Mouse (Mus musculus): ENCODE data around the gene Pitpnm3. TPM values are rescaled to one million over a fixed set of nuclear protein-coding genes. Genes with fewer than 3 reads are reported as not detected.
A peak's percentile ranks its signal among the peaks of the same experiment; 100 is the strongest.

Gene Pitpnm3
- polyA plus RNA-seq, 1 experiment from 2014 or later = 0.18 TPM

DNA sequence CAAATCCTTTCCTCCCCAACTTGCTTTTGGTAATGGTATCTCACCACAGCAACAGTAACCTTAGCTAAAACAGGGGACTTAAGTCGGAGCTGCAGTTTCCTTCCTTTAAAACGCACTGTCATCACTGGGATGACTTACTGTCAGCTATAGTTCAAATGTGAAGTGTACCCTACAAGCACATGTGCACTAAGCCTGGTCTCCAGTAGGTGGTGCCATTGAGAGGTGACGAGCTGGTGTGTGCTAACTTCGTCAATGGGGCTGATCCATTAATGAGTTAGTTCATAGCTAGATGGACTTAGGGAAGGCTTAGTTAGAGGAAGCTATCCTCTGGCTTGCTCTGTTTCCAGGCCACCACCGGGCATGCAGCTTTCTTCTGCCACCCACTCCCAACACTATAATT, 82.9 kb downstream of the Pitpnm3 start:
- H3K4me2 ChIP-seq (ENCODE audit: low read depth, low read length) = no peak overlapping the region
- peaks cover 8% of the 10 kb centered on the region for H3K27me3 ChIP-seq (ENCODE audit: control insufficient read depth, insufficient read depth, low read length)
- H3K27ac ChIP-seq (ENCODE audit: low read length) = no peak overlapping the region
- H3K4me1 ChIP-seq (ENCODE audit: control insufficient read depth, insufficient read depth, low read length) = peaks cover 7% of the 10 kb centered on the region; the same call in 1 of the 2 replicates
- H3K9ac ChIP-seq (ENCODE audit: low read length) = no peak overlapping the region
- no peak for ATAC-seq (replicated peaks; ENCODE audit: extremely low read depth, insufficient read depth, low FRiP score)
- 14% methylated on average over 5 of the region's 5 CpGs for WGBS
- H3K36me3 ChIP-seq (ENCODE audit: control insufficient read depth, insufficient read depth) = no peaks in the 10 kb centered on the region
- no peaks in the 10 kb centered on the region for H3K9me3 ChIP-seq (replicated peaks; ENCODE audit: control insufficient read depth, low read length)
- H3K4me3 ChIP-seq (ENCODE audit: low read length) = no peak overlapping the region

DNA sequence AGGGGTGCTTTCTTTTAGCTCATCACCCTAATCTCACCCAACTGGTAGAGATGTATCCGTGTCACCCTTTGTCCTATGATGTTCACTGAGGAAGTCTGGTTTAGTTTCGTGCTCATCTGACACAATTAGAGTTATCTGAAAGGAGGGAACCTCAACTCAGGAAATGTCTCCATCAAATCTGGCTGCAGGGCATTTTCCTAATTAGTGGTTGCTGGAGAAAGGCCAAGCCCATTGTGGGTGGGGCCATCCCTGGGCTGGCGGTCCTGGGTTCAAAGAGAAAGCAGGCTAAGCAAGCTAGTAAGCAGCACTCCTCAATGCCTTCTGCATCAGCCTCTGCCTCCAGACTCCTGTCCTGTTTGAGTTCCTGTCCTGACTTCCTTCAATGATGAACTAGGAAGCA, 83.4 kb downstream of the Pitpnm3 start:
- Histone ChIP-seq H3K27me3 (ENCODE audit: control insufficient read depth, insufficient read depth, low read length) (peaks cover 8% of the 10 kb centered on the region), H3K4me2 (ENCODE audit: low read depth, low read length) (no peak overlapping the region), H3K4me3 (ENCODE audit: low read length) (no peak overlapping the region), H3K4me1 (ENCODE audit: control insufficient read depth, insufficient read depth, low read length) (peaks cover 7% of the 10 kb centered on the region; the same call in 1 of the 2 replicates), H3K9ac (ENCODE audit: low read length) (no peak overlapping the region), H3K9me3 (replicated peaks; ENCODE audit: control insufficient read depth, low read length) (no peaks in the 10 kb centered on the region), H3K27ac (ENCODE audit: low read length) (no peak overlapping the region), H3K36me3 (ENCODE audit: control insufficient read depth, insufficient read depth) (no peaks in the 10 kb centered on the region)
- WGBS = 60% methylated on average over 3 of the region's 3 CpGs
- no peak for ATAC-seq (replicated peaks; ENCODE audit: extremely low read depth, insufficient read depth, low FRiP score)

DNA sequence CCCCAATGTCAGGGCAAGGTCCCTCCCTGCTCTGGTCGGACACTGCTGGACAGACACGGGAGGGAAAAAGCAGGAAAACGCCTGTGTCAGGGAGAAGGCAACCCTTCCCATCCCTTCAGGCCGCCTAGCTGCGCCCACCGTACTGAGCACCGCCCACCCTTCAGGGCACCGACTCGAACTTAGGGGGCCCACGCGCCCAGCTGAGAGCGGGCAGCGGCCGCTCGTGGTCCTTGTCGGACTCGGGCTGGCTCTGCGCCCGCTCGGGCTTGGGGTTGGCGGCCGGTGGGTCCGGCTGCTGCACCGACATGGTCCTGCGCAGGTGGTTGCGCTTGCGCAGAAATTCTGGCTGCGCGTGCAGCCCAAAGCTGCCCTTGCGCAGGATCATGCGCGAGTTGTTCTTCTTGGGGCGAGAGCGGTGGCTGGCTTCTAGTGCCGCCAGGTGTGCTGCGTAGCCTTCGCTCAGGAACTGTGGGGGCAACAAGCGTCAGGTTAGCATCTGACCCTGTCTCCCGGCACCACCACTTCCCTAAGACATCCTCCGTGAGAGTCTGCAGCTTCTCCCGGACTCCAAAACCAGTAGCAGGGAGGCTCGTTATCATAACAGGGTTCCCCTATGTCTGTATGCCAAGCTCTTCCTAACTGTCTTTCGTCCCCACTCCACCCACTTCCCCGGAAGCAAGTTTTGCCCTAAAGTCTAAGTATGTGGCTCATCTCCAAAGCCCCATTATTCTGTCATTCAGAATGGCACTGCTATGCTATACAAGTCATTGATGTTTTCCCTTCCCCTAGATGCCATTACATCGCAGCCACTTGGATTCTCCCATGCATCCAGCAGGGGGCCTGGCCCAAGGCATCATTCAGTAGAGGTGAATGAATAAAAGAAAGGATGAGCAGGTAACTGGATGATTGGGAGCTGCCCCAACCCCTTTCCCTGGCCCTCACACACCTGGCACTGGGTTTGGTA, 84.4 kb downstream of the Pitpnm3 start:
- Histone ChIP-seq H3K36me3 (ENCODE audit: control insufficient read depth, insufficient read depth) (peaks cover 4% of the 10 kb centered on the region), H3K27ac (ENCODE audit: low read length) (no peak overlapping the region), H3K9ac (ENCODE audit: low read length) (peak overlapping the region; percentile 69), H3K9me3 (replicated peaks; ENCODE audit: control insufficient read depth, low read length) (no peaks in the 10 kb centered on the region), H3K4me1 (ENCODE audit: control insufficient read depth, insufficient read depth, low read length) (peaks cover 7% of the 10 kb centered on the region; the same call in 1 of the 2 replicates), H3K27me3 (ENCODE audit: control insufficient read depth, insufficient read depth, low read length) (peaks cover 8% of the 10 kb centered on the region), H3K4me3 (ENCODE audit: low read length) (peak overlapping the region; percentile 56), H3K4me2 (ENCODE audit: low read depth, low read length) (peak overlapping the region; percentile 89)
- ATAC-seq (replicated peaks; ENCODE audit: extremely low read depth, insufficient read depth, low FRiP score) = 0 out of 2 replicates have a peak, but pooled peaks have one; percentile 29
- 3% methylated on average over 45 of the region's 45 CpGs for WGBS

DNA sequence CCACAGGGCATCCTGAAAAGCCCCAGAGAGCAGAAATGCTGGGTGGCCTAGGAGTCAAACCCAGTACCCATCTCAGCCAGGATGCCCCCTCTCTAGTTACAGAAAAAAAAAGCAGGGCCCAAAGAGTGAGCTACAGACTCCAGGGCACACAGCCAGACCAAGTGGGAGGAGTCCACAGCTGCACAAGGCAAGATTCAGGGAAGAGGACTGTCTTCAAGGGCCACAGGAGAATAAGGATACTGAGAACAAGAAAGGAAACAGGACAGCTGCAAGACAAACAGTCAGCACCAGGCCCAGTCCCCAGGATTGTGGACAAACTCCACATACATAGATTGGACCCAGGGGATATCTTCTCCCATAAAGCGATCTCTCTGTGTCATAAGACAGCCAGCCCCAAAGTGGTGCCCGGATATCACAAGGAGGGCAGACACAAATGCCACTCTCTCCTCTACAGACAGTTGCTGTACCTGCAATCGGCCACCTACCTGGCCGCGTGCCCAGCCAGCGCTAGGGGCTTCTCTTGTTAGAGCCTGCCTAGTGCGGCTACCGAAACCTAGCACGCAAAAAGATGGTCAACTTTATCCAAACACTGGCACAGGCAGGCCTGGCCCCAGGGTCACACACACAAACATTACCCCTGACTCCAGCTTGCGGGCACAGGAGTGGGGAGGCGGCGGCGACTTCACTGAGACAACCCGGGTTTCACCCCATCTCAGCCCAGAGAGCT, 85.2 kb downstream of the Pitpnm3 start:
- peaks cover 7% of the 10 kb centered on the region for H3K36me3 ChIP-seq (ENCODE audit: control insufficient read depth, insufficient read depth)
- peaks cover 8% of the 10 kb centered on the region for H3K27me3 ChIP-seq (ENCODE audit: control insufficient read depth, insufficient read depth, low read length)

DNA sequence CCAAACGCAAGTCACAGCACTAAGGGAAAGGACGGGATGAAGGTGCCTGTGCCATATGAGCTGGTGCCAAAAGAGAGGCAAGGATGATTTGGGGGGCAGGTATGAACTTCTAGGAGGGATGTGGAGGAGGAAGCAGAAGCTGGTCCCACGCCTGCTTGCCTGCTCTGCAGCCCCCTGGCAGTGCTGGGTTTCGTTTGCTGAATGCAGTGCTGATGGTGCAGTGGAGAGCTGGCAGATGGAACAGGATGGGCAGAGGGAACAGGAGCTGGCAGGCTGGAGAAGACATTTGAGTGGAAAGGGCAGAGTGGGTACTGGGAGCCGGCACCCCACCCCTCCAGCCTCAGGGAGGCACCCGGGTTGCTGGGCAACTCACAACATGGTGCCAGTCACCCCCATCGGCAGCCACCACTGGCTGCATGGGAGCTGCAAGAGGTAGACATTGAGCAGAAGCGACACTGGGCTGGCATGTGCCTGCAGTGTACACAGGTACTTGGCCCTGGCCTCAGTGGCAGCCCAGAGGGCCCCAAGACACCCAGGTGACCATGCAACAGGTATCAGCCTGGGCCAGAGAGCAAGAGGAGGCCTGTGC, 86.3 kb downstream of the Pitpnm3 start:
- Histone ChIP-seq H3K4me3 (ENCODE audit: low read length) (no peak overlapping the region), H3K4me1 (ENCODE audit: control insufficient read depth, insufficient read depth, low read length) (peaks cover 9% of the 10 kb centered on the region), H3K36me3 (ENCODE audit: control insufficient read depth, insufficient read depth) (peaks cover 10% of the 10 kb centered on the region), H3K27ac (ENCODE audit: low read length) (no peak overlapping the region), H3K9me3 (replicated peaks; ENCODE audit: control insufficient read depth, low read length) (no peaks in the 10 kb centered on the region), H3K9ac (ENCODE audit: low read length) (no peak overlapping the region), H3K27me3 (ENCODE audit: control insufficient read depth, insufficient read depth, low read length) (peaks cover 8% of the 10 kb centered on the region), H3K4me2 (ENCODE audit: low read depth, low read length) (no peak overlapping the region)
- no peak for ATAC-seq (replicated peaks; ENCODE audit: extremely low read depth, insufficient read depth, low FRiP score)
- WGBS = 72% methylated on average over 8 of the region's 8 CpGs

More for the DNA sequence above, 85.2 kb downstream of the Pitpnm3 start:
- ATAC-seq (replicated peaks; ENCODE audit: extremely low read depth, insufficient read depth, low FRiP score) = no peak
- Histone ChIP-seq H3K4me1 (ENCODE audit: control insufficient read depth, insufficient read depth, low read length) (peaks cover 7% of the 10 kb centered on the region; the same call in 1 of the 2 replicates), H3K4me2 (ENCODE audit: low read depth, low read length) (peak overlapping the region; percentile 89), H3K9ac (ENCODE audit: low read length) (peak overlapping the region; percentile 69), H3K27ac (ENCODE audit: low read length) (no peak overlapping the region), H3K4me3 (ENCODE audit: low read length) (peak overlapping the region; percentile 56), H3K9me3 (replicated peaks; ENCODE audit: control insufficient read depth, low read length) (no peaks in the 10 kb centered on the region)
- WGBS = 27% methylated on average over 14 of the region's 14 CpGs

DNA sequence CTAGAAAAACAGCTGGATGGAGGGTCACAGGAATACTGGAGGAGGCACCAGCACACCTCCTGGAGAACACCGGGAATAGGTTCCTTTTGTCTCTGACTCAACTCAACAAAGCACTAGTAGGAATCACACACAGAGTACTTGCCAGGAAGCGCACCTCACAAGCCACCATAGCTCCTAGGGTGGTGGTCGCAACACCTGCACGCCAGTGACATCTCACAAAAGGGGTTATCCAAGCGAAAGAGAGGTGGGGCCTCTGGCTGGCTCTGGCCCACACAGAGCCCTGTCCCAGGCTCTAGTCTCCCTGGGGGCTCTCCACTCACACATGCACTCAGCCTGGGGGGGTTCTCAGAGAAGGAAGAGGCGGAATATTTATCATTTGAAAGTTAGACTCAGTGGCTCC, 86.8 kb downstream of the Pitpnm3 start:
- WGBS = 75% methylated on average over 6 of the region's 6 CpGs
- Histone ChIP-seq H3K4me2 (ENCODE audit: low read depth, low read length) (no peak overlapping the region), H3K27ac (ENCODE audit: low read length) (no peak overlapping the region), H3K9ac (ENCODE audit: low read length) (no peak overlapping the region), H3K27me3 (ENCODE audit: control insufficient read depth, insufficient read depth, low read length) (peaks cover 8% of the 10 kb centered on the region), H3K4me1 (ENCODE audit: control insufficient read depth, insufficient read depth, low read length) (peaks cover 15% of the 10 kb centered on the region), H3K36me3 (ENCODE audit: control insufficient read depth, insufficient read depth) (peaks cover 10% of the 10 kb centered on the region), H3K9me3 (replicated peaks; ENCODE audit: control insufficient read depth, low read length) (no peaks in the 10 kb centered on the region), H3K4me3 (ENCODE audit: low read length) (no peak overlapping the region)
- no peak for ATAC-seq (replicated peaks; ENCODE audit: extremely low read depth, insufficient read depth, low FRiP score)

DNA sequence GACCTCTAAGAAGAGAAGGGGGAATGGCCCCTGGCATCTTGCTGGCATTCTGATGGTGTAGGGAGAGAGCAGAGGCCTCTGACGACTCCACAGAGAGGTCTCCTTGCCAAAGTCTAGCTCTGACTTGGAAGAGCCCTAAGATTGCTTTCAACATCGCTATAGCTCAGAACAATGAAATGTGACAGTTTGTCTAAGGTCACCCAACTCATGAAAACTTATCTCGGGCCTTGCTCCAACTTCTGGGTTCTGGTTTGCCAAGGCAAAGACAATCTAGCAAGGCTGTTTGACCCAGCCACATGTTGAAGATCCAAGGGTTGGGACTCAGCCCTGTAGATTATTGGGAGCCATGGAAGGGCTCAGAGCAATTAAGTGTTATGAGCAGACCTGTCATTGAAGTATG, 91.3 kb downstream of the Pitpnm3 start:
- peaks cover 30% of the 10 kb centered on the region for H3K4me1 ChIP-seq (ENCODE audit: control insufficient read depth, insufficient read depth, low read length)
- H3K4me3 ChIP-seq (ENCODE audit: low read length) = 0 out of 2 replicates have a peak overlapping the region, but pooled peaks have one; percentile 68

DNA sequence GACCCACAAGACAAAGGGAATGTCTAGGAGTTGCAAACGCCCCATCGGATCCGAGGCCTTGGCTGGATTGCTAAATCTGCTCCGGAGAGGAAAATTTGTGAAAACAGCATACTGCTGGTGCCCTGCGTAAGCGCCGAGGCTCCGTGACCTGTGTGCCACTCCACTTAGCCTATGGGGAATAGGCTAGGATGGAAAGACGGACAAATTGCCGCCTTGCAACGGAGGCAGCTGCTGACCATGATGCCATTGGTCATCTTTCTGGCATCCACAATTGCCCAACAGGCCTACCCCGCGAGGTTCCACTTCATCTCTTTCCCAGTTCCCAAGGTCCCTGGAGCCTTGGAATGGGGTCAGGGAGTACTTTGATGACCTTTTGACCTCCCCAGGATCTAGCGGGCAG, 92.9 kb downstream of the Pitpnm3 start:
- Histone ChIP-seq H3K27ac (ENCODE audit: low read length) (no peak overlapping the region), H3K9me3 (replicated peaks; ENCODE audit: control insufficient read depth, low read length) (no peaks in the 10 kb centered on the region), H3K27me3 (ENCODE audit: control insufficient read depth, insufficient read depth, low read length) (no peaks in the 10 kb centered on the region), H3K4me3 (ENCODE audit: low read length) (peak overlapping the region; percentile 68), H3K9ac (ENCODE audit: low read length) (peak overlapping the region; percentile 74), H3K4me1 (ENCODE audit: control insufficient read depth, insufficient read depth, low read length) (peaks cover 30% of the 10 kb centered on the region), H3K36me3 (ENCODE audit: control insufficient read depth, insufficient read depth) (peaks cover 10% of the 10 kb centered on the region), H3K4me2 (ENCODE audit: low read depth, low read length) (peak overlapping the region; percentile 81)
- no peak for ATAC-seq (replicated peaks; ENCODE audit: extremely low read depth, insufficient read depth, low FRiP score)
- 1% methylated on average over 14 of the region's 14 CpGs for WGBS

More for the DNA sequence above, 91.3 kb downstream of the Pitpnm3 start:
- Histone ChIP-seq H3K9me3 (replicated peaks; ENCODE audit: control insufficient read depth, low read length) (no peaks in the 10 kb centered on the region), H3K36me3 (ENCODE audit: control insufficient read depth, insufficient read depth) (peaks cover 10% of the 10 kb centered on the region), H3K27ac (ENCODE audit: low read length) (no peak overlapping the region), H3K9ac (ENCODE audit: low read length) (no peak overlapping the region), H3K27me3 (ENCODE audit: control insufficient read depth, insufficient read depth, low read length) (no peaks in the 10 kb centered on the region; the same call in 1 of the 2 replicates), H3K4me2 (ENCODE audit: low read depth, low read length) (peak overlapping the region; percentile 81)
- 67% methylated on average over 3 of the region's 3 CpGs for WGBS
- ATAC-seq (replicated peaks; ENCODE audit: extremely low read depth, insufficient read depth, low FRiP score) = no peak

All from heart, embryonic 16.5 days (tissue).